20 mouse cellular contexts compared by ENCODE assay signal in genomic region chr6:30272911-30273310, GRCm38 (mm10). TPM values are rescaled to one million over a fixed set of nuclear protein-coding genes. Genes with fewer than 3 reads are reported as not detected.
DNase-seq lines count a peak whose midpoint lies in the region; ATAC-seq lines count a peak whose summit lies in the region.
"Had no signal": no experiment of that assay in that cellular context is flagged by ENCODE, and none has a peak within 500 bp of the region (broad histone marks: within the 10 kb centered on the region; RNA-seq: fewer than 3 reads in every experiment).

No protein-coding gene starts in this region.

- no peak overlapping the region for H3K4me2 ChIP-seq in forebrain, embryonic 13.5 days
- H3K4me2 ChIP-seq in heart, embryonic 14.5 days (ENCODE audit: low read length): no peak overlapping the region
- no peak overlapping the region for H3K4me2 ChIP-seq in midbrain, embryonic 13.5 days (replicated peaks)
- H3K4me2 ChIP-seq in midbrain, embryonic 14.5 days (ENCODE audit: low read length): no peak overlapping the region
- H3K4me2 ChIP-seq: intestine, embryonic 15.5 days; kidney, embryonic 15.5 days; limb, embryonic 15.5 days; midbrain, embryonic 12.5 days had no signal

- no peaks in the 10 kb centered on the region for H3K9me3 ChIP-seq in forebrain, embryonic 10.5 days
- no peaks in the 10 kb centered on the region for H3K9me3 ChIP-seq in forebrain, embryonic 13.5 days (replicated peaks)
- no peaks in the 10 kb centered on the region for H3K9me3 ChIP-seq in heart, embryonic 14.5 days (ENCODE audit: control insufficient read depth, low read length)
- H3K9me3 ChIP-seq in midbrain, embryonic 13.5 days: no peaks in the 10 kb centered on the region
- no peaks in the 10 kb centered on the region for H3K9me3 ChIP-seq in midbrain, embryonic 14.5 days (ENCODE audit: control insufficient read depth, low read length)
- H3K9me3 ChIP-seq: embryonic facial prominence, embryonic 10.5 days; intestine, embryonic 15.5 days; kidney, embryonic 15.5 days; limb, embryonic 15.5 days; midbrain, embryonic 12.5 days had no signal

- peaks cover 64% of the 10 kb centered on the region for H3K36me3 ChIP-seq in forebrain, embryonic 10.5 days (replicated peaks)
- peaks cover 46% of the 10 kb centered on the region for H3K36me3 ChIP-seq in forebrain, embryonic 13.5 days (ENCODE audit: poor library complexity, severe bottlenecking)
- peaks cover 75% of the 10 kb centered on the region for H3K36me3 ChIP-seq in heart, embryonic 14.5 days (ENCODE audit: control insufficient read depth, insufficient read depth, low read length)
- peaks cover 28% of the 10 kb centered on the region for H3K36me3 ChIP-seq in midbrain, embryonic 13.5 days
- H3K36me3 ChIP-seq in midbrain, embryonic 14.5 days (ENCODE audit: control insufficient read depth, insufficient read depth, low read length): peaks cover 42% of the 10 kb centered on the region

- H3K9ac ChIP-seq in forebrain, embryonic 13.5 days: no peak overlapping the region
- H3K9ac ChIP-seq in heart, embryonic 14.5 days (ENCODE audit: low read length): no peak overlapping the region
- no peak overlapping the region for H3K9ac ChIP-seq in midbrain, embryonic 13.5 days (replicated peaks)
- H3K9ac ChIP-seq in midbrain, embryonic 14.5 days (replicated peaks; ENCODE audit: low read length): no peak overlapping the region
- H3K9ac ChIP-seq: intestine, embryonic 15.5 days; kidney, embryonic 15.5 days; limb, embryonic 15.5 days; liver, postnatal 0 days; midbrain, embryonic 12.5 days had no signal

- 52% methylated on average over 3 of the region's 3 CpGs for WGBS in forebrain, embryonic 10.5 days
- WGBS in forebrain, embryonic 13.5 days: 13% methylated on average over 3 of the region's 3 CpGs
- WGBS in heart, embryonic 14.5 days: 23% methylated on average over 3 of the region's 3 CpGs
- WGBS in midbrain, embryonic 13.5 days: 28% methylated on average over 3 of the region's 3 CpGs
- 24% methylated on average over 3 of the region's 3 CpGs for WGBS in midbrain, embryonic 14.5 days

- no peaks in the 10 kb centered on the region for H3K27me3 ChIP-seq in forebrain, embryonic 10.5 days (ENCODE audit: poor library complexity, severe bottlenecking)
- H3K27me3 ChIP-seq in forebrain, embryonic 13.5 days: no peaks in the 10 kb centered on the region
- no peaks in the 10 kb centered on the region for H3K27me3 ChIP-seq in heart, embryonic 14.5 days (ENCODE audit: control insufficient read depth, insufficient read depth, low read length)
- H3K27me3 ChIP-seq in midbrain, embryonic 13.5 days: no peaks in the 10 kb centered on the region
- H3K27me3 ChIP-seq in midbrain, embryonic 14.5 days (ENCODE audit: control insufficient read depth, insufficient read depth, low read length): no peaks in the 10 kb centered on the region
- H3K27me3 ChIP-seq: intestine, embryonic 15.5 days; kidney, embryonic 15.5 days; limb, embryonic 15.5 days; midbrain, embryonic 12.5 days had no signal

- DNase-seq in forebrain, embryonic 10.5 days (ENCODE audit: extremely low spot score, low spot score): no peak
- no peak for DNase-seq in heart, postnatal 4 days
- no peak for DNase-seq in midbrain, embryonic 14.5 days
- no peak for DNase-seq in adrenal gland, postnatal 10 days
- no peak for DNase-seq in thymus, postnatal 25 days
- DNase-seq: cerebellum, postnatal 10 days; gastrocnemius, postnatal 14 days; heart, postnatal 36 days; liver, postnatal 0 days; lung, postnatal 36 days; right cerebral cortex, adult 18-20 months; thymus, postnatal 4 days had no signal

- H3K4me3 ChIP-seq in forebrain, embryonic 10.5 days: no peak overlapping the region
- H3K4me3 ChIP-seq in forebrain, embryonic 13.5 days: no peak overlapping the region
- H3K4me3 ChIP-seq in heart, embryonic 14.5 days (ENCODE audit: control insufficient read depth in 1 of 2, insufficient read depth in 1 of 2, low read depth in 1 of 2, low read length in 2 of 2): no peak overlapping the region
- no peak overlapping the region for H3K4me3 ChIP-seq in midbrain, embryonic 13.5 days (replicated peaks)
- H3K4me3 ChIP-seq in midbrain, embryonic 14.5 days (replicated peaks; ENCODE audit: low read depth, low read length): no peak overlapping the region
- H3K4me3 ChIP-seq: embryonic facial prominence, embryonic 10.5 days; intestine, embryonic 15.5 days; kidney, embryonic 15.5 days; limb, embryonic 15.5 days; midbrain, embryonic 12.5 days had no signal

- no peak for ATAC-seq in forebrain, embryonic 13.5 days
- no peak for ATAC-seq in heart, embryonic 14.5 days (ENCODE audit: insufficient number of reproducible peaks, insufficient read depth, low FRiP score, low read depth)
- no peak for ATAC-seq in midbrain, embryonic 13.5 days
- ATAC-seq in midbrain, embryonic 14.5 days (ENCODE audit: low FRiP score, low TSS enrichment): no peak
- ATAC-seq: intestine, embryonic 15.5 days; liver, postnatal 0 days had no signal

- H3K27ac ChIP-seq in forebrain, embryonic 10.5 days: 0 out of 2 replicates have a peak overlapping the region, but pooled peaks have one; percentile 6
- H3K27ac ChIP-seq in forebrain, embryonic 13.5 days: no peak overlapping the region
- H3K27ac ChIP-seq in heart, embryonic 14.5 days (replicated peaks in 1 of 2; ENCODE audit: control insufficient read depth in 1 of 2, insufficient read depth in 1 of 2, low read depth in 2 of 2, low read length in 2 of 2): peak overlapping the region; percentile 0 to 56
- H3K27ac ChIP-seq in midbrain, embryonic 13.5 days: peak overlapping the region; percentile 45; the same call in 1 of the 2 replicates
- no peak overlapping the region for H3K27ac ChIP-seq in midbrain, embryonic 14.5 days (replicated peaks; ENCODE audit: low read depth, low read length)
- H3K27ac ChIP-seq: embryonic facial prominence, embryonic 10.5 days; intestine, embryonic 15.5 days; kidney, embryonic 15.5 days; limb, embryonic 15.5 days; midbrain, embryonic 12.5 days had no signal

- peaks cover 24% of the 10 kb centered on the region for H3K4me1 ChIP-seq in forebrain, embryonic 10.5 days
- H3K4me1 ChIP-seq in forebrain, embryonic 13.5 days: peaks cover 17% of the 10 kb centered on the region
- peaks cover 19 to 53% of the 10 kb centered on the region in 2 experiments for H3K4me1 ChIP-seq in heart, embryonic 14.5 days (ENCODE audit: control insufficient read depth in 2 of 2, insufficient read depth in 2 of 2, low read length in 2 of 2)
- peaks cover 16% of the 10 kb centered on the region for H3K4me1 ChIP-seq in midbrain, embryonic 13.5 days (replicated peaks)
- H3K4me1 ChIP-seq in midbrain, embryonic 14.5 days (ENCODE audit: control insufficient read depth, insufficient read depth, low read length): peaks cover 9% of the 10 kb centered on the region; the same call in 1 of the 2 replicates
- H3K4me1 ChIP-seq: intestine, embryonic 15.5 days; kidney, embryonic 15.5 days had no signal

RNA-seq across cellular contexts. Expression of gene Ube2h, which starts 31.4 kb away (rescaled TPM):
- 28.3 and 31.2 TPM in 2 replicates for polyA plus RNA-seq in forebrain, embryonic 10.5 days (2016; fragmentation: Nextera tagmentation; extraction: Ambion mirVana)
- polyA plus RNA-seq in forebrain, embryonic 13.5 days (2015; fragmentation: Nextera tagmentation; extraction: Ambion mirVana): 52.6 and 55.8 TPM in 2 replicates
- polyA plus RNA-seq in heart, embryonic 14.5 days (2014; fragmentation: Nextera tagmentation; extraction: Ambion mirVana): 63.6 and 65.7 TPM in 2 replicates
- total RNA-seq in heart, postnatal 4 days (2021): 10 to 100 TPM; 77.0 to 77.5 TPM
- 57.6 and 66.0 TPM in 2 replicates for polyA plus RNA-seq in midbrain, embryonic 13.5 days (2015; fragmentation: Nextera tagmentation; extraction: Ambion mirVana)
- polyA plus RNA-seq in midbrain, embryonic 14.5 days (2014; fragmentation: Nextera tagmentation; extraction: Ambion mirVana): 63.1 and 76.5 TPM in 2 replicates
- total RNA-seq in adrenal gland, postnatal 10 days (2021): 100 to 1,000 TPM; 106 to 117 TPM

Comparison
In these comparisons a context has a peak if more than half of its experiments do, and no peak if none do; other contexts are left out.
1. H3K27ac ChIP-seq: peak in forebrain, embryonic 10.5 days (single experiment), heart, embryonic 14.5 days (2 of 2) and midbrain, embryonic 13.5 days (single experiment); none in forebrain, embryonic 13.5 days (single experiment) and midbrain, embryonic 14.5 days (single experiment).